Mouse (Mus musculus) E14TG2a.4 (cell line): ENCODE measurements around the gene Chst11.

Source experiments
- H3K27me3 ChIP-seq: 2 replicates; pipeline ENCODE4 v1.6.1; 2014; ENCODE audit warnings: low read length, control low read depth; ENCODE audit not compliant: insufficient read depth
- H3K36me3 ChIP-seq: 2 replicates; pipeline ENCODE4 v1.6.1; 2014; ENCODE audit warnings: low read length, control low read depth; ENCODE audit not compliant: insufficient read depth
- H3K4me1 ChIP-seq: replicated peaks from 2 replicates; pipeline ENCODE4 v1.6.1; 2014; ENCODE audit warnings: low read depth, low read length, control low read depth
- H3K4me3 ChIP-seq: replicated peaks from 2 replicates; pipeline ENCODE4 v1.5.1; 2014; ENCODE audit warnings: mild to moderate bottlenecking, low read length
- H3K9me3 ChIP-seq: 2 replicates; pipeline ENCODE4 v1.6.1; 2014; ENCODE audit warnings: low read length, control low read depth
- CTCF ChIP-seq: conservative IDR thresholded peaks from 2 replicates; pipeline ENCODE4 v1.5.1; 2014; ENCODE audit warnings: low read length
- NANOG ChIP-seq: IDR thresholded peaks from 2 replicates; pipeline ENCODE4 v1.6.1; 2014; ENCODE audit warnings: borderline replicate concordance, low read length, mixed read lengths
- POU5F1 ChIP-seq: IDR thresholded peaks from 2 replicates; pipeline ENCODE4 v1.6.1; 2014; ENCODE audit warnings: low read length, borderline replicate concordance

Chst11 gene

GRCm38 (mm10) chr10:83189071-83189470, 203.8 kb downstream of the Chst11 start:
- Histone ChIP-seq H3K4me1 (peaks cover 4% of the 10 kb centered on the region; the same call in 1 of the 2 replicates), H3K27me3 (no peaks in the 10 kb centered on the region; the same call in 1 of the 2 replicates), H3K36me3 (no peaks in the 10 kb centered on the region), H3K4me3 (no peak overlapping the region), H3K9me3 (peaks cover 16% of the 10 kb centered on the region)
- TF ChIP-seq NANOG (no peak), POU5F1 (no peak), CTCF (no peak)

- TF ChIP-seq POU5F1 (no peak), CTCF (no peak), NANOG (no peak)
- H3K36me3 ChIP-seq: no peaks in the 10 kb centered on the region
These were observed 206.2 kb downstream of the Chst11 start for GRCm38 (mm10) chr10:83191476-83191875.

GRCm38 (mm10) chr10:83191982-83192381, 206.7 kb downstream of the Chst11 start:
- TF ChIP-seq CTCF (no peak), POU5F1 (no peak), NANOG (no peak)
- no peak overlapping the region for H3K4me3 ChIP-seq
- no peaks in the 10 kb centered on the region for H3K27me3 ChIP-seq
- H3K36me3 ChIP-seq: no peaks in the 10 kb centered on the region
- H3K9me3 ChIP-seq: peaks cover 16% of the 10 kb centered on the region
- peaks cover 4% of the 10 kb centered on the region; the same call in 1 of the 2 replicates for H3K4me1 ChIP-seq

More at GRCm38 (mm10) chr10:83191476-83191875, 206.2 kb downstream of the Chst11 start:
- Histone ChIP-seq H3K4me3 (no peak overlapping the region), H3K4me1 (peaks cover 4% of the 10 kb centered on the region; the same call in 1 of the 2 replicates), H3K27me3 (no peaks in the 10 kb centered on the region), H3K9me3 (peaks cover 16% of the 10 kb centered on the region)

- Histone ChIP-seq H3K36me3 (no peaks in the 10 kb centered on the region), H3K27me3 (0 out of 2 replicates have a peak, but pooled peaks cover 4% of the 10 kb centered on the region), H3K9me3 (no peaks in the 10 kb centered on the region), H3K4me3 (no peak overlapping the region), H3K4me1 (no peaks in the 10 kb centered on the region)
- TF ChIP-seq POU5F1 (no peak), CTCF (peak; percentile 97)
These were observed 212.5 kb downstream of the Chst11 start for GRCm38 (mm10) chr10:83197690-83198336.

- 0 out of 2 replicates have a peak, but pooled peaks cover 4% of the 10 kb centered on the region for H3K27me3 ChIP-seq
- 0 out of 2 replicates have a peak, but pooled peaks cover 3% of the 10 kb centered on the region for H3K4me1 ChIP-seq
- H3K36me3 ChIP-seq: no peaks in the 10 kb centered on the region
- TF ChIP-seq CTCF (no peak), POU5F1 (no peak), NANOG (no peak)
- H3K9me3 ChIP-seq: no peaks in the 10 kb centered on the region
- H3K4me3 ChIP-seq: no peak overlapping the region
These were observed 213.4 kb downstream of the Chst11 start for GRCm38 (mm10) chr10:83198692-83199091.

GRCm38 (mm10) chr10:83199290-83199689, 214.0 kb downstream of the Chst11 start:
- H3K4me3 ChIP-seq: no peak overlapping the region
- no peak for TF ChIP-seq CTCF
- TF ChIP-seq POU5F1: no peak
- TF ChIP-seq NANOG: no peak
- H3K4me1 ChIP-seq: 0 out of 2 replicates have a peak, but pooled peaks cover 3% of the 10 kb centered on the region
- 0 out of 2 replicates have a peak, but pooled peaks cover 4% of the 10 kb centered on the region for H3K27me3 ChIP-seq
- no peaks in the 10 kb centered on the region for H3K9me3 ChIP-seq
- no peaks in the 10 kb centered on the region for H3K36me3 ChIP-seq

GRCm38 (mm10) chr10:83201525-83201924, 216.2 kb downstream of the Chst11 start:
- TF ChIP-seq CTCF: no peak
- TF ChIP-seq NANOG: no peak
- no peak for TF ChIP-seq POU5F1
- H3K4me1 ChIP-seq: 0 out of 2 replicates have a peak, but pooled peaks cover 3% of the 10 kb centered on the region
- no peaks in the 10 kb centered on the region for H3K9me3 ChIP-seq

GRCm38 (mm10) chr10:83202906-83203702, 217.8 kb downstream of the Chst11 start:
- H3K4me1 ChIP-seq: peaks cover 11% of the 10 kb centered on the region; the same call in 1 of the 2 replicates

More at GRCm38 (mm10) chr10:83201525-83201924, 216.2 kb downstream of the Chst11 start:
- Histone ChIP-seq H3K27me3 (0 out of 2 replicates have a peak, but pooled peaks cover 4% of the 10 kb centered on the region), H3K4me3 (no peak overlapping the region), H3K36me3 (no peaks in the 10 kb centered on the region)

More at GRCm38 (mm10) chr10:83202906-83203702, 217.8 kb downstream of the Chst11 start:
- no peak for TF ChIP-seq NANOG
- no peak for TF ChIP-seq CTCF
- TF ChIP-seq POU5F1: no peak
- H3K4me3 ChIP-seq: 0 out of 2 replicates have a peak overlapping the region, but pooled peaks have one; percentile 20
- 0 out of 2 replicates have a peak, but pooled peaks cover 4% of the 10 kb centered on the region for H3K27me3 ChIP-seq
- H3K9me3 ChIP-seq: no peaks in the 10 kb centered on the region
- H3K36me3 ChIP-seq: no peaks in the 10 kb centered on the region
